Mouse (Mus musculus) forebrain, embryonic 14.5 days (tissue): ENCODE data around the gene Ffar4. TPM values are rescaled to one million over a fixed set of nuclear protein-coding genes. Genes with fewer than 3 reads are reported as not detected.

Experiments
- ATAC-seq: fragments of 200-750 bp; cut with Nextera tagmentation; 2 replicates; pipeline ENCODE4 v1.8.0; 2017; ENCODE audit warnings: mild to moderate bottlenecking, moderate library complexity
- DNase-seq: peaks from one replicate; pipeline ENCODE4 v3.0.0-alpha.2; 2015; ENCODE audit warnings: low spot score
- H3K27ac ChIP-seq: fragments of 300-500 bp; sonication (generic); 2 replicates; pipeline ENCODE4 v1.5.1; 2014; ENCODE audit warnings: low read depth, mild to moderate bottlenecking, control low read depth, low read length, moderate library complexity
- H3K27me3 ChIP-seq: fragments of 300-500 bp; sonication (generic); replicated peaks from 2 replicates; pipeline ENCODE4 v1.6.1; 2014; ENCODE audit warnings: low read length, control low read depth, mixed read lengths; ENCODE audit not compliant: control insufficient read depth, insufficient read depth
- H3K36me3 ChIP-seq: fragments of 300-500 bp; sonication (generic); 2 replicates; pipeline ENCODE4 v1.6.1; 2014; ENCODE audit warnings: low read length, control low read depth; ENCODE audit not compliant: control insufficient read depth, insufficient read depth
- H3K4me1 ChIP-seq: fragments of 300-500 bp; sonication (generic); 2 replicates; pipeline ENCODE4 v1.6.1; 2014; ENCODE audit warnings: antibody characterized with exemption, low read length, control low read depth; ENCODE audit not compliant: control insufficient read depth, insufficient read depth
- H3K4me2 ChIP-seq: fragments of 300-500 bp; sonication (generic); 2 replicates; pipeline ENCODE4 v1.6.1; 2014; ENCODE audit warnings: mild to moderate bottlenecking, control low read depth, low read length
- H3K4me3 ChIP-seq: fragments of 300-500 bp; sonication (generic); 2 replicates; pipeline ENCODE4 v1.5.1; 2014; ENCODE audit warnings: low read depth, low read length, control low read depth
- H3K9ac ChIP-seq: fragments of 300-500 bp; sonication (generic); 2 replicates; pipeline ENCODE4 v1.6.1; 2014; ENCODE audit warnings: mild to moderate bottlenecking, low read length, control low read depth, moderate library complexity
- H3K9me3 ChIP-seq: fragments of 300-500 bp; sonication (generic); replicated peaks from 2 replicates; pipeline ENCODE4 v1.6.1; 2016; ENCODE audit warnings: low read length, control low read depth, mixed read lengths; ENCODE audit not compliant: control insufficient read depth
- WGBS: fragments of 180-500 bp; shearing (Covaris S2); extraction: QIAGEN DNeasy Blood & Tissue Kit; methylation state at CpG from one replicate; pipeline ENCODE4 v1.1.7; 2014; 5-methylcytosine and 5-hydroxymethylcytosine counted together
- polyA plus RNA-seq: library from polyadenylated mRNA; unstranded; fragments of >200 nt; fragmentation: Nextera tagmentation; extraction: Ambion mirVana; gene quantifications from 2 replicates; pipeline ENCODE4 v1.2.1, GENCODE M21; 2014

Gene Ffar4
- polyA plus RNA-seq, 1 experiment from 2014 or later, result 0.17 TPM

- Histone ChIP-seq H3K27me3 (no peaks in the 10 kb centered on the region), H3K36me3 (no peaks in the 10 kb centered on the region), H3K9ac (no peak overlapping the region), H3K4me1 (no peaks in the 10 kb centered on the region), H3K9me3 (no peaks in the 10 kb centered on the region), H3K4me2 (no peak overlapping the region), H3K27ac (no peak overlapping the region), H3K4me3 (no peak overlapping the region)
- ATAC-seq (no peak), DNase-seq (peak; percentile 56)
- WGBS, result 54% methylated on average over 11 of the region's 11 CpGs
Observed at GRCm38 (mm10) chr19:38086948-38087551, 9.8 kb upstream of the Ffar4 start.

DNA sequence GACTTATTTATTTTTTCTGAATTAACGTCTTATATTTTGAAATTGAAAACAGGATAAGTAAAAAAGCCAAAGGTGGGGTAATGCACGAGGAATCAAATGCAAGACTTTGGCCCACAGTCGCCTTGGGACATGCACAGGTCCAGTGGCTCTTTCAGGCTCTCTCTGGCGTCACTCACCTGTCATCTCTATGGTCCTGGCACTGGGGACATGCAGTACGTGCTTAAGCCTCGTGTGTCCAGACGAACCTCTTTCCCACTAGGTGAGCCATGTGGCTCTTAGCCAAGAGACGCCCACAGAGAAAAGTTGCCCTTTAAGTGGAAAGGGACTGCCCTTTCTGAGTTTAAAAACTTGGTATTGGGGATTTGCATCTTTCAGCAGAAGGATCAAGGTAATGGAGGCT lies 7.5 kb upstream of the Ffar4 start:
- no peak for ATAC-seq
- WGBS, result 80% methylated on average over 8 of the region's 8 CpGs
- Histone ChIP-seq H3K4me1 (no peaks in the 10 kb centered on the region), H3K27me3 (no peaks in the 10 kb centered on the region), H3K4me2 (no peak overlapping the region), H3K36me3 (no peaks in the 10 kb centered on the region), H3K9ac (no peak overlapping the region), H3K9me3 (no peaks in the 10 kb centered on the region), H3K27ac (no peak overlapping the region), H3K4me3 (no peak overlapping the region)
- no peak for DNase-seq

DNA sequence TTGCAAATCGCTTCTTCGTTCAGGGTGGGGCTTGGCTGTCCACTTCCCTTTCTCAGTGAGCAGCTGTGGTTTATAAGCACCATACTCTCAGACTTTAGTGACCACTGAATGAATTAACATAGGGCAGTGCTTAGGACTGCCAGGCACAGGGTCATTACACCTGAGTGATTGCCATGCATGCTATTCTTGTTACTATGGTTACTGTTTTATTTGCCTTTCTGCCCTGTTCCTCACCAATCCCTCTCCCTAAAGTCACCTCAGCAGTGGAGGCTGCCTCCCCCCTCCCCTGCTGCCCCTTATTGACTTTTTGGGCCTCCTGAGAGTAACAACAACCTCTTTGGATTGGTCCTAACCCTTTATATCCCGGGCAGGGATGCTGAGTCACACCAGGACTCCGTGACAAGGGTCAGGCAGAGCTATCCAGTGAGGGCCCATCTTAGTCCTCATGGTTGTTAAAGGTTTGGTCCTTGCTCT lies 5.3 kb upstream of the Ffar4 start:
- Histone ChIP-seq H3K9ac (no peak overlapping the region), H3K27ac (no peak overlapping the region), H3K4me1 (no peaks in the 10 kb centered on the region), H3K4me2 (no peak overlapping the region), H3K36me3 (no peaks in the 10 kb centered on the region), H3K9me3 (no peaks in the 10 kb centered on the region), H3K4me3 (no peak overlapping the region), H3K27me3 (peaks cover 9% of the 10 kb centered on the region)
- DNase-seq, result no peak
- WGBS, result 59% methylated on average over 4 of the region's 4 CpGs
- ATAC-seq, result no peak

DNA sequence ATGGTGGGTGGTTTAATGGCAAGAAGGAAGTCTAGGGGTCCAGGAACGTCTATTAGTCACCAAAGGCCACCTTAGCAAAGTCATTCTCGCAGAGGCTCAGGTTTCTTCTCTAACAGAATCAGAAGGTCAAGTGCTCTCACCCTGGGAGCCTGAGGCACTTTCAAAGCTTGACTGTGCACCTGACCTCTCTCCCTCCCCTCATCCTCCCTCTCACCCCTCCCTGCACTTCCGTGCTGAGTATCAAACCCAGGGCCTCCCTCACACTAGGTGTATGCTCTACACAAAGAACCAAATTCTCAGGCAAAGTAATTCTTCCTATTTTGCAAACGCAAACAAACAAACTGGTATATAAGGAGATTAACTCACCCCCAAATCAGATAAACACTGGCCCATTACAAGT lies 640 bp upstream of the Ffar4 start:
- Histone ChIP-seq H3K9me3 (no peaks in the 10 kb centered on the region), H3K27ac (no peak overlapping the region), H3K4me3 (no peak overlapping the region), H3K4me1 (0 out of 2 replicates have a peak, but pooled peaks cover 4% of the 10 kb centered on the region), H3K27me3 (peaks cover 34% of the 10 kb centered on the region), H3K4me2 (no peak overlapping the region), H3K9ac (no peak overlapping the region), H3K36me3 (no peaks in the 10 kb centered on the region)
- WGBS, result 7% methylated on average over 4 of the region's 4 CpGs
- ATAC-seq (no peak), DNase-seq (no peak)

DNA sequence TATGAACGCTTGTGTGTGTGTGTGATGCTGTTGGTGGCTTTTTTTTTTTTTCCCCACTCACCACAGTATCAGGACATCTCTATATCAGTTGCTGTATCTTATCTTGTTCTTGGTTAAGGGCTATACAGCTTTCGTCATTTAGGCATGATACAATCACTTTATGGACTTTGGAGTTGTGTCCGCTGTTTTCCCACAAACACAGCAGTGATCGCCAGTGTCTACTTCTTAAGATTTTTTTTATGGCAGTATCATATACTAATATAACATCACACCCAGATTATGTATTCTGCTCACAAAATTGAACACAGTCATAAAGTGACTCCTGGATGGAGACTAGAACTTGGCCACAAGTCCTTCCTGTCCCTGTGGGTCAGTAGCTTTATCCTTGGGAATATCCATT lies 11.0 kb downstream of the Ffar4 start:
- ATAC-seq (no peak), DNase-seq (no peak)
- H3K27me3 ChIP-seq, result no peaks in the 10 kb centered on the region
- H3K9me3 ChIP-seq, result no peaks in the 10 kb centered on the region
- WGBS, result 95% methylated on average over 4 of the region's 4 CpGs
- no peaks in the 10 kb centered on the region for H3K4me1 ChIP-seq
- H3K9ac ChIP-seq, result no peak overlapping the region
- H3K4me3 ChIP-seq, result no peak overlapping the region
- no peaks in the 10 kb centered on the region for H3K36me3 ChIP-seq
- H3K27ac ChIP-seq, result no peak overlapping the region
- H3K4me2 ChIP-seq, result no peak overlapping the region

DNA sequence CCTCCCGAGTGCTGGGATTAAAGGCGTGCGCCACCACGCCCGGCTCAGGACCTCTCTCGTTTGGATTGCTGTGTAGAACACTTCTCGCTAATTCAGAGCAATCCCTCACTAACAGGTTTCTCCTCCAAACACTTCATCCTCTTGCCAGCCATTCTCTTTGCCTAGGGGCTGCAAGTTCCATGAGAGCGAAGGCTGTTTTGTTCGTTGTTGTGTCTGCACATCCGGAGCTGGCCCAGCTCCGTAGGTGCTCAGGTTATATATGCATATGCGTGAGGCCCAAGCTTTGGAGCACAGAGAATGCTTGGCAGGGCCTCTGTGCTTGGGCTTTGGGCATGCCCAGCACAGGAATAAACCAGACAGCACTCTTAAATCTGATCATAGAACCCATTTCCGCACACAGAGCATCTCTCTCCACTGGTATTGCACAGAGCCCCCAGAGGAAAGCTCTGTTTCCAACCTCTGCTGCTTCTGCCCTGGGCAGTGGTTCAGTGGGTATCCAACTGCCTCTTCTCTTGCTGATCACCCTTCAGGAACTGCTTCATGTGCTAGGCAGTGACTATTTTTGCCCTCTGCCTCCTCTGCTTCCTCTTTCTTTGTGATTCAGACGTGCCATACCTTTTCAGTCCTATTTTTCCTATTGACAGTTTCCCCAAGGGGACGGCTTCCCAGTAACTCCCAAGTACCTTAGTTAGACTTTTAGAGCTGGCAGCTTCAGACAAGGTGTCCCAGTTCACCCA lies 12.8 kb downstream of the Ffar4 start:
- Histone ChIP-seq H3K27me3 (no peaks in the 10 kb centered on the region), H3K4me2 (no peak overlapping the region), H3K27ac (no peak overlapping the region), H3K9ac (no peak overlapping the region), H3K36me3 (no peaks in the 10 kb centered on the region), H3K9me3 (no peaks in the 10 kb centered on the region), H3K4me3 (no peak overlapping the region), H3K4me1 (no peaks in the 10 kb centered on the region)
- no peak for DNase-seq
- ATAC-seq, result no peak
- 93% methylated on average over 15 of the region's 15 CpGs for WGBS

DNA sequence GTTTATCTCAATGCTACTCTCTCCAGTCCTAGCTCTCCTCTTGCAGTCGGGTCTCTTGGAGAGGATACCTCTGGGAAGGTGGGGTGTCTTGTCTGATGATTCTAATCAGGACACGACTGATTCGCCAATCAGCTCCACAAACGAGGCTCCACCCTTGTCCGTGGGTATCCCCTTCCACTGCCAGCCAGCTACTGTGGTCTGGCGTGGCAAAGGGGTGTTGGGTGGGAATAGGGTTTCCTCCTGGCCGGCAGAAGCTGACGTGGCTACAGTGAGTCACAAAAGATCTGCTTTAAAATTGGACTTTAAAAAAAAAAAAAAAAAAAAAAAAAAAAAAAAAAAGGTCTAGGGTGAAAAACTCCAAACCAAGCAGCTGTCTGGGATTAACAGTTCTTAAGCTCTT lies 14.2 kb downstream of the Ffar4 start:
- no peak overlapping the region for H3K4me3 ChIP-seq
- H3K9me3 ChIP-seq, result no peaks in the 10 kb centered on the region
- no peaks in the 10 kb centered on the region for H3K4me1 ChIP-seq
- H3K36me3 ChIP-seq, result no peaks in the 10 kb centered on the region
- H3K9ac ChIP-seq, result no peak overlapping the region
- 77% methylated on average over 8 of the region's 8 CpGs for WGBS
- H3K4me2 ChIP-seq, result no peak overlapping the region
- H3K27ac ChIP-seq, result no peak overlapping the region
- ATAC-seq (no peak), DNase-seq (no peak)
- H3K27me3 ChIP-seq, result no peaks in the 10 kb centered on the region

DNA sequence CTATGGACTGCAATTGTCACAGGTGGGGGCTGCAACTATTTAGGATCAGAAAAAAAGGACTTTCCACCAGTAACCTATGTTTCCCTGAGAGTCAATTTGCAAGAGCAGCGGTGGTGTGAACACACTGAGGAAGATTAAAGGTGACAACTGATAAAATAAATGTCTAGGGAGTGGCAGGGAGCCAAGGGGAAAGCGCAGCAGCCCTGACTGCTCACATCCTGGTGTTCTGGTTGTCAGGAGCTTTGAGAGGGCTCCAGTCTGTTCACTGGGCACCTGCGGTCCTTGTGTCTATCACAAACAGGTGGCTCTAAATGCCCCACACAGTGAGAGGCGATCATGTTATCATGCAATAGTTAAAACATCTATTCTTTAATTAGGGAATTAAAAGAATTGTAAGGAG lies 15.7 kb downstream of the Ffar4 start:
- WGBS, result 56% methylated on average over 4 of the region's 4 CpGs
- Histone ChIP-seq H3K4me3 (no peak overlapping the region), H3K27me3 (no peaks in the 10 kb centered on the region), H3K4me1 (no peaks in the 10 kb centered on the region), H3K27ac (no peak overlapping the region), H3K36me3 (no peaks in the 10 kb centered on the region), H3K9ac (no peak overlapping the region), H3K9me3 (no peaks in the 10 kb centered on the region), H3K4me2 (no peak overlapping the region)
- no peak for DNase-seq
- ATAC-seq, result no peak

GRCm38 (mm10) chr19:38114834-38115491 lies 18.1 kb downstream of the Ffar4 start:
- H3K27ac ChIP-seq, result no peak overlapping the region
- no peaks in the 10 kb centered on the region for H3K9me3 ChIP-seq
- no peak overlapping the region for H3K4me2 ChIP-seq
- no peak overlapping the region for H3K4me3 ChIP-seq
- H3K36me3 ChIP-seq, result no peaks in the 10 kb centered on the region
- ATAC-seq (no peak), DNase-seq (no peak)
- no peaks in the 10 kb centered on the region for H3K27me3 ChIP-seq
- H3K9ac ChIP-seq, result no peak overlapping the region
- no peaks in the 10 kb centered on the region for H3K4me1 ChIP-seq
- WGBS, result 92% methylated on average over 7 of the region's 7 CpGs
